7 mouse cellular contexts compared by ENCODE assay signal in genomic region chr1:127271156-127271555, GRCm38 (mm10).
"Had no signal": no experiment of that assay in that cellular context is flagged by ENCODE, and none has a peak within 500 bp of the region (broad histone marks: within the 10 kb centered on the region; RNA-seq: fewer than 3 reads in every experiment).

No protein-coding gene starts in this region.

- DNase-seq: left cerebral cortex, postnatal 4 days; midbrain, embryonic 14.5 days had no signal

- H3K27me3 ChIP-seq: limb, embryonic 13.5 days; neural tube, embryonic 12.5 days had no signal

- H3K4me2 ChIP-seq: limb, embryonic 13.5 days; liver, embryonic 11.5 days; neural tube, embryonic 12.5 days had no signal

- H3K9ac ChIP-seq: limb, embryonic 13.5 days; neural tube, embryonic 12.5 days had no signal

- H3K36me3 ChIP-seq: neural tube, embryonic 12.5 days had no signal

- H3K4me1 ChIP-seq: neural tube, embryonic 12.5 days had no signal

- H3K27ac ChIP-seq: kidney, postnatal 0 days; limb, embryonic 13.5 days; midbrain, embryonic 10.5 days; neural tube, embryonic 12.5 days had no signal

- H3K4me3 ChIP-seq: limb, embryonic 13.5 days; midbrain, embryonic 10.5 days; neural tube, embryonic 12.5 days had no signal

- H3K9me3 ChIP-seq: limb, embryonic 13.5 days; midbrain, embryonic 10.5 days; neural tube, embryonic 12.5 days had no signal
